Mouse (Mus musculus) lung, embryonic 15.5 days (tissue): ENCODE results near the gene Gm1527. TPM values are rescaled to one million over a fixed set of nuclear protein-coding genes. Genes with fewer than 3 reads are reported as not detected.
"Not testable (repeated sequence)": the region's sequence is repeated elsewhere in the genome, so short reads cannot be mapped to it uniquely, and the experiment has no call there.

Experiments used
- ATAC-seq: fragments of 200-750 bp; cut with Nextera tagmentation; 2 replicates; pipeline ENCODE4 v1.8.0; 2017; ENCODE audit warnings: moderate number of reproducible peaks, borderline replicate concordance; ENCODE audit not compliant: low FRiP score, low TSS enrichment; ENCODE audit errors: extremely low read depth
- H3K27ac ChIP-seq: fragments of 300-500 bp; sonication (generic); 2 replicates; pipeline ENCODE4 v1.5.1; 2015; ENCODE audit warnings: moderate library complexity, mild to moderate bottlenecking, inconsistent platforms
- H3K27me3 ChIP-seq: fragments of 300-500 bp; sonication (generic); 2 replicates; pipeline ENCODE4 v1.6.1; 2015; ENCODE audit warnings: inconsistent platforms
- H3K36me3 ChIP-seq: fragments of 300-500 bp; sonication (generic); 2 replicates; pipeline ENCODE4 v1.6.1; 2015; ENCODE audit warnings: inconsistent platforms
- H3K4me1 ChIP-seq: fragments of 300-500 bp; sonication (generic); 2 replicates; pipeline ENCODE4 v1.6.1; 2015; ENCODE audit warnings: inconsistent platforms
- H3K4me2 ChIP-seq: fragments of 300-500 bp; sonication (generic); 2 replicates; pipeline ENCODE4 v1.6.1; 2015; ENCODE audit warnings: inconsistent platforms, mild to moderate bottlenecking, moderate library complexity
- H3K4me3 ChIP-seq: fragments of 300-500 bp; sonication (generic); 2 replicates; pipeline ENCODE4 v1.5.1; 2015; ENCODE audit warnings: mild to moderate bottlenecking, inconsistent platforms
- H3K9ac ChIP-seq: fragments of 300-500 bp; sonication (generic); 2 replicates; pipeline ENCODE4 v1.6.1; 2015; ENCODE audit warnings: inconsistent platforms
- H3K9me3 ChIP-seq: fragments of 300-500 bp; sonication (generic); 2 replicates; pipeline ENCODE4 v1.6.1; 2016; ENCODE audit warnings: inconsistent platforms
- WGBS: fragments of 180-500 bp; shearing (Covaris S2); methylation state at CpG from one replicate; pipeline ENCODE4 v1.1.7; 2015; 5-methylcytosine and 5-hydroxymethylcytosine counted together
- polyA plus RNA-seq: library from polyadenylated mRNA; unstranded; fragments of >200 nt; fragmentation: Nextera tagmentation; extraction: Ambion mirVana; gene quantifications from 2 replicates; pipeline ENCODE4 v1.2.1, GENCODE M21; 2015

Gene Gm1527
- polyA plus RNA-seq: not detected in 2 replicates

DNA sequence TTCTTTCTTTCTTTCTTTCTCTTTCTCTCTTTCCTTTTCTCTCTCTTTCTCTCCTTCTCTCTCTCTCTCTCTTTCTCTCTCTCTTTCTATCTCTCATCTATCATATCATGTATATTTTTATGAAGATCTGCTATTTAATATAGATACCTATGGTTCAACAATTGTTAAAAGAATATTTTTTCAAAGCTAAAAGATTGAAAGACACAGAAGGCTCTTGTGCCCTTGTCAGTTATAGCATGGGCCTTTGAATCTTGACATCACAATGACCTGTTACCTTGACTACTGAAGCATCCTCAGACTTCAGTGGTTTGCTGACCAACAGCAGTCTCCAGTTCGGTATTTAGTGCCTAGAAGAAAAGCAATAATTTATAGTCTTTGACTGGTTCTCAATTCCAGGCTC lies at the start of gene Gm1527:
Gm1527 (plus strand) TSS at position 301 of the 400 bp plus-strand sequence.
- Histone ChIP-seq H3K9ac (no peak within 1 kb of the TSS), H3K4me3 (no peak within 1 kb of the TSS), H3K36me3 (no peaks in the 10 kb centered on the region), H3K27me3 (no peaks in the 10 kb centered on the region), H3K4me2 (no peak within 1 kb of the TSS), H3K4me1 (no peaks in the 10 kb centered on the region), H3K27ac (no peak within 1 kb of the TSS), H3K9me3 (no peaks in the 10 kb centered on the region)
- ATAC-seq: no peak
- 54% methylated on average over 1 of the region's 1 CpGs for WGBS

DNA sequence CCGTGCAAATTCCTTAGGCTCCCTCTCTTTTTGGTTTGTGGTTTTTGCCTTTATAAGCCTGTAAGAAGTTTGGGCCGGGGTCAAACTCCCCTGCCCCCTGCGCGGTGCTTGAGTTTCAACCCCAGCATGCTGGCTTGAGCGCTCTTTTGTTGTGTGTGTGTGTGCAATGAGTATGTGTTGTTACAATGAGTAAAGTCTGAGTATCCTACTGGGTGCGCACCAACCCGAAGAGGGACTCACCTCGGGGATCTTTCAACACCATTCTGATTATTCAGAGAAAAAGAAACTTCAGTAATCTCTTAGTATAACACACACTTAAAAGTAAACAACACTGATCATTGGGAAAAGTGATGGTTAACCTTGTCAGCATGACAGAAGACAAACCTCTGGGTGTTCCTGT lies 49.2 kb upstream of the Gm1527 start:
- H3K36me3 ChIP-seq: no peaks in the 10 kb centered on the region
- no peak overlapping the region for H3K4me3 ChIP-seq
- no peaks in the 10 kb centered on the region for H3K9me3 ChIP-seq
- H3K4me1 ChIP-seq: no peaks in the 10 kb centered on the region
- H3K9ac ChIP-seq: no peak overlapping the region
- ATAC-seq: no peak
- H3K27ac ChIP-seq: no peak overlapping the region
- no peaks in the 10 kb centered on the region for H3K27me3 ChIP-seq
- no peak overlapping the region for H3K4me2 ChIP-seq
- WGBS: 51% methylated on average over 8 of the region's 8 CpGs

DNA sequence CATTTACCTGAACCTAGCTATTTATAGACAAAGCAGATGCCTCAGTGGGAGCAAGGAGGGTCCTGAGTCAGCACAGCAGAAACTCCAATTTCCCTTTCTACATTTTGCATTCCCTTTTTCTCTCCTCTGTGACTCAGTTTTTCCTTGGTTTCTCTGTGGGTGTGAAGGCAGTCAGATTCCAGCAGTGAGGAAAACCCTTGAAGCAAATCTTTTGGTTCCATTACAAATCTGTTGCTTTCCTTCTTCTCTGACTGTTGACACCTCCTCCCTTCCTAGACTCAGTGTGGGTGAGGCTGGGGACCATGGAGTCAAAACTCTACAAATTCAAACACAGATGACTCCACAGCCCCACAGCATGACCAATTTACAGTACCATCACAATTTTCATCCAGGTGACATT lies 45.3 kb upstream of the Gm1527 start:
- Histone ChIP-seq H3K36me3 (no peaks in the 10 kb centered on the region), H3K9me3 (no peaks in the 10 kb centered on the region), H3K4me3 (no peak overlapping the region), H3K4me1 (no peaks in the 10 kb centered on the region), H3K4me2 (no peak overlapping the region), H3K9ac (no peak overlapping the region), H3K27ac (no peak overlapping the region), H3K27me3 (no peaks in the 10 kb centered on the region)
- no peak for ATAC-seq

DNA sequence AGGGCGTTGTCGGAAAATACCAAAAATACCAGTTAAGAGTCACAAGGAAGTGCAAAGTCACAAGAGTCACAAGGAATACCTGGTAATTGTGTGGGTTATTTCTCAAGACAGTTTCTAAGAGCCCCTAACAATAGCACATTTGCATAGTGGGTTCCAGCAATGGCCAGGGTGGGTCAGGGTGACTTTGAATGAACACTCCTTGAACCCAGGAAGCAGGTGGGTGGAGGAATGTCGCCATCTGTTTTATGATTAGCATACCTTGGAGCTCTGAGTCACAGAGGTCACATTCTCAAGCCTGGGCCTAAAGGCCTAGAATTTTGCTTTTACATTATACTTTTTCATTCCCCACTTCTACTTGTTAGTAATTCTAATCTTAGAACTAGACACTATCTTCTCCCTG lies 40.2 kb upstream of the Gm1527 start:
- H3K9me3 ChIP-seq: not testable (repeated sequence)

DNA sequence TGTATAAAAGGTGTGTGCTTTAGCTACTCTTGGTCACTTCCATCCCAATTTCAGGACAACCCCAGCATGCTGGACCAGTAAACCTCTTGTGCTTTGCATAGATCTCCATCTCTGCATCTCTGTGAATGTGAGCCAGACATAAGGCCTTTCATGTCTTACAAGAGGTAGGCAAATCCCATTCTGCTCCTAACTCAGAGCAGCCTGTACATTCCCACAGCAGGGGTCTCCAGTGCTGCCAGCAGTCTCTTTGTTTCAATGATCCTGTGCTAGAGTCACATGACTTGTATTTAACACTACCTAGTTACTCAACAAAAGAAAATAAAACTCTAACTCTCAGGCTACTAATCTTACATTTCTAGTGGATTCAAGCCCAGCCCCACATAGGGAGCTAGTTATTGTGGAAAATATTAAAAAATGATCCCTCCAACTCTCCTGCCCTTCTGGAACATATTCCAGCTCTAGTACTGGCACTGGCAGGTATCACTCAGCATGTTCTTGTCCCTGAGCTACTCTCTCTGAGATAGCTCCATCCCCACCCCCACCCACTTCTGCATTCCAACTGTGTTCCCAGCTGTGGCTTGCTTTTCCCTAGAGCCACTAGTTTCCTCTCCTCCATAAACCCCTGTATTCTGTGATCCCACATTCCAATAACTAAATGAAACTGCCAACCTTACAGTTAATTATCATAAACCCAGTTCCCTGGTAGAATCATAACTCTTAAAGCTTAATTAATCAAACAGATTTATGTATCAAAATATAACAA lies 32.6 kb upstream of the Gm1527 start:
- not testable (repeated sequence) for H3K36me3 ChIP-seq, H3K4me3 ChIP-seq, H3K27me3 ChIP-seq, ATAC-seq, H3K9me3 ChIP-seq, H3K27ac ChIP-seq, H3K4me2 ChIP-seq, H3K4me1 ChIP-seq, H3K9ac ChIP-seq

More for the DNA sequence above, 40.2 kb upstream of the Gm1527 start:
- H3K27ac ChIP-seq, H3K4me1 ChIP-seq, H3K27me3 ChIP-seq, H3K36me3 ChIP-seq, H3K4me2 ChIP-seq, H3K4me3 ChIP-seq, H3K9ac ChIP-seq, ATAC-seq: not testable (repeated sequence)
- WGBS: 86% methylated on average over 3 of the region's 3 CpGs

DNA sequence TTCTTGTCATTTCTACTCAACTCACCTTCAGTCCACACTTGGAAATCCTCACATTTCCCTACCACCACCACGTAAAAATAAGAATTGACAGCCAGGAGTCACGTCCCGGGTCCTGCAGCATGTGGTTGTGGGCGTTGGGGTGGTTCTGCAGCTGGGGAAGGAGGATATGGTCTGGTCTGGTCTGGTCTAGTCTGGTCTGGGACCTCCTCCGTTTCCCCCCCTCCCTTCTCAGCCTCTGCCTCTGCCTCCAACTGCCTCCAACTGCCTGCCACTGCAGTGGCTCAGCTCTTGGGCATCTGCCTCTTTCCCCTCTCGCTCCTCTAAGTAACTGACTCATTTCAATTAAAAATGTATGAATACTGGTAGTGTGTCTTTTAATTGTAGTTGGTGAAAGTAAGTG lies 4.5 kb downstream of the Gm1527 start:
- not testable (repeated sequence) for H3K9ac ChIP-seq, H3K27me3 ChIP-seq, H3K36me3 ChIP-seq, H3K4me1 ChIP-seq, H3K9me3 ChIP-seq, ATAC-seq, H3K27ac ChIP-seq, H3K4me3 ChIP-seq, H3K4me2 ChIP-seq
- 65% methylated on average over 6 of the region's 6 CpGs for WGBS

DNA sequence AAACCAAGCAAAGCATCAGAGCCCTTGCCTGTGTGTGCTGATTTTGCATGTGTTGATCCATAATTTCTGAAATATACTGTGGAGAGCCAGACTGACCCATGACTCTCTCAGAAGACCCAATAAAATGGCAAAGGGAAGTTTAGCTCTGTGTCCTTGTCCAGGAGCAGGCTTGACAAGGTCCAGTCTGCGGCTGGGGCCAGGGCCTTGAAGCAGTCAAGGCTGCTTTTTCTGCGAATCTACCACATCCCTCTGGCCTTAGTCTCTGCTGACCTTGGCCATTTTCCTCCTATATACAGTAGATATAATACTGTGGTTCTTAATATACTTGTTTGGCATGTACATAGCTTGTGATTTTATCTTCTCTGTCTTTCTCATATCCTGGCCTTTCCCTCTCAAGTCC lies 73.5 kb downstream of the Gm1527 start:
- no peaks in the 10 kb centered on the region for H3K9me3 ChIP-seq
- H3K36me3 ChIP-seq: no peaks in the 10 kb centered on the region
- no peak overlapping the region for H3K4me3 ChIP-seq
- WGBS: 85% methylated on average over 2 of the region's 2 CpGs
- no peaks in the 10 kb centered on the region for H3K27me3 ChIP-seq
- no peak overlapping the region for H3K4me2 ChIP-seq
- no peak overlapping the region for H3K27ac ChIP-seq
- no peaks in the 10 kb centered on the region for H3K4me1 ChIP-seq
- H3K9ac ChIP-seq: no peak overlapping the region
- ATAC-seq: no peak

DNA sequence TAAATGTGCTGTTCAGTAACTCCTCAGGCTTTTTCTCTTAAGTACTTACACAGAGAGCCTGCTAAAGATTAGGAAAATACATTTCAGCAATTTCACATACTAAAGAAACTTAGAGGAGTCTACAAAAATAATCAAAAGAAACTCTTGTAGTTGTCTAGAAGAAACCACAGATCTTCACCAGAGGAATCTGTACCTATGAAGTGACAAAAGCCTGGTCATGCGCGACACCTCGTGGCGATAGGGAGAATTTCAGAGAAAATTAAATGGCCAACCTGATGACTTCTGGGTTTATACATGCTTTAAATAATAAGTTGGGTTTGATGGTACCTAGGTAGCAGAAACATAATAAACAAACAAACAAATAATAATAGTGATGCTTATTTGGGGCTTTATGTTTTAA lies 76.4 kb downstream of the Gm1527 start:
- no peak for ATAC-seq
- under 1% methylated on average over 4 of the region's 4 CpGs for WGBS

More for the DNA sequence above, 76.4 kb downstream of the Gm1527 start:
- Histone ChIP-seq H3K4me3 (no peak overlapping the region), H3K27ac (no peak overlapping the region), H3K36me3 (no peaks in the 10 kb centered on the region), H3K27me3 (no peaks in the 10 kb centered on the region), H3K9me3 (no peaks in the 10 kb centered on the region), H3K9ac (no peak overlapping the region), H3K4me2 (no peak overlapping the region), H3K4me1 (no peaks in the 10 kb centered on the region)

Other genes starting within 250 kb of the Gm1527 start
- gene Slc2a2, start 194.7 kb upstream of the Gm1527 start, polyA plus RNA-seq: 0.12 and 0.28 TPM in 2 replicates
- 9.5 and 10.0 TPM in 2 replicates for gene Eif5a2, start 111.3 kb upstream of the Gm1527 start, polyA plus RNA-seq
- 351 and 383 TPM in 2 replicates for gene Rpl22l1, start 87.2 kb upstream of the Gm1527 start, polyA plus RNA-seq
- gene Egfem1, start 189.4 kb downstream of the Gm1527 start, polyA plus RNA-seq: 11.9 and 16.5 TPM in 2 replicates